Mouse (Mus musculus) right cerebral cortex, postnatal 25 days (tissue): Measurements from ENCODE around the gene Tjp2.
"Not testable (repeated sequence)": the region's sequence is repeated elsewhere in the genome, so short reads cannot be mapped to it uniquely, and the experiment has no call there.

Experiments used
- DNase-seq: peaks from one replicate; pipeline ENCODE4 v3.0.0; 2022

Gene Tjp2

DNA sequence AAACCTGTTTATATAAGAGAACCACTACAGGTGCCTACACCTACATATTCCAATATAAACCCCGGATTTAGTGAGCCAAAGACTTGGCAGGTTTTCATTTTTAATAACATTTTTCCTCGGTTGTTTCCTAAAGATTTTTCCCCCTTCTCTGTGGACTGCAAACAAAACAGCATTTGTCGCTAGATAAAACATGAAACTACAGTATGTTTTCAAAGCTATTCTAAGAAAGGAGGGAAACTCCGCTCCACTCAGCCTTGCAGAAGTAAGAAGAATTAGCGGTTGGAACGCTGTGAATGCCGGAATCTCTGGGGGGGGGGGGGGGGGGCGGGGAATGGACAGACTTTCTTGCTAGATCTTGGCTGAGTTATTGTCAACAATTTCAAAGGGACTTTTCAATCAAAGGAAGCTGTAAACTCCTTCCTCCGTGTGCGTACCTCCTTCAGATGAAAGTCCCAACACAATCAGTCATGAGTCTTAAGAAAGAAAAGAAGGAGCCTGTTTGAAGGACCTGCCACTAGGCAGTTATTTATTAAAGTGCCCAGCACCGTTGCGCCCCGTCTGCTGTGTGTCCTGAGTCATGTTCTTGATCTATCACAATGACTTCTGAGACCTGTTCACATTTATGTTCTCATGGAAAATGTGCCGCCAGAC lies 3.9 kb downstream of the Tjp2 start:
- no peak for DNase-seq

DNA sequence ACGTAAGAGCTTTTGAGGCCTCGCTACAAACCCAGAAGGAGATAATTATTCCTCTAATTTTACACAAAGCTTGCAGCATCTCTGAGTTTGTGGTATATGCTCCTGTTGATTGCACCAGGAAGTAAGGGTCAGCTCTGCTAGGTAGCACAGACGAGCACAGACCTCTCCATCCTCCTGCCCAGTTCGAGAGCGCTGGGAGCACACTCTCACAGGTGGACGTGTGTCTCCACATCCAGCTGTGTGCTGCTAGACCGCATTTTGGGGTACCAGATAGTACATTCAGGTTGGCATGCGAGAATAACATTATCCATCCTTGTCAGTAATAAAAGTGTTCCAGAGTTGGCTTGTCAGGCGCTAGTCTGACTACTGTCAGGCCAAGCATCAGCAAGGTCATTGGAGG lies 5.8 kb downstream of the Tjp2 start:
- DNase-seq = no peak

DNA sequence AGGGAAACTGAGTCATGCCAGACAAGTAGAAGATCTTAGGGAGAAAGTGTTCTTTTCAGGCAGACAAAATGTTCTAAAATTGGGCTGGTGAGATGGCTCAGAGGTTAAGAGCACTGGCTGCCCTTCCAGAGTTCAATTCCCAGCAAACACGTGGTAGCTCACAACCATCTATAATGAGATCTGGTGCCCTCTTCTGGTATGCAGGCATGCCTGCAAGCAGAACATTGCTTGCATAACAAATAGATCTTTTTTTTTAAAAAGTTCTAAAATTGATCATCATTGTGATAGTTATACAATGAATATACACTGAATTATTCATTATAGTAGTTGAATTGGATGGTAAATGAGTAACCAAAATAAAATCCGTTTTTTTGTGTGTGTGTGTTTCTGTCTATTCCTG lies 6.5 kb downstream of the Tjp2 start:
- DNase-seq = no peak

DNA sequence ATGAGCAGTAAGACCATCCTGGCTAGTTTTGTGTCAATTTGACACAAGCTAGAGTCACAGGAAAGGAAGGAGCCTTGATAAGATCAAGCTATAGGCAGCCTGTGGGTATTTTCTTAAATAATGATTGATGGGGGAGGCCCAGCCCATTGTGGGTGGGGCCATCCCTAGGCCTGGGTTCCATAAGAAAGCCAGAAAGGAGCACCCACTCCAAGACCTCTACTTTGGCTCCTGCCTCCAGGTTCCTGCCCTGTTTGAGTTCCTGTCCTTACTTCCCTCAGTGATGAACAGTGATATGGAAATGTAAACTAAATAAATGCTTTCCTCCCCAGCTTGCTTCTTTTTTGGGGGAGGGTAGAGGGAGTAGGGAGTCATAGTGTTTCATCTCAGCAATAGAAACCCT lies 7.0 kb downstream of the Tjp2 start:
- DNase-seq = no peak

DNA sequence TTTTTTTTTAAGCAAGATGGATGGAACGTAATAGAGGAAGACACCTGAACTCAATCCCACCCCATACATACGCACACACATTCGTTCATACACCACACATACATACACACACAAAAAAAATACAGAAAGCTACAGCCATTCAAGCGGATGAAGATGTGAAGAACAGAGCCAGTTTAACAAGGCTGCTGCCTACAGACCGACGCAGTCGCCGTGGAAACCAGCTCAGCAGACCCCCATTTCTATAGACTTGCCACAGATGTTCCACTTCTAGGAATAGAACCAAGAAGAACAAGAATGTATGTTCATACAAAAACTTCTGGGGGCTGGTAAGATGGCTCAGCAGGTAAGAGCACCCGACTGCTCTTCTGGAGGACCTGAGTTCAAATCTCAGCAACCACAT lies 8.1 kb downstream of the Tjp2 start:
- DNase-seq = no peak

DNA sequence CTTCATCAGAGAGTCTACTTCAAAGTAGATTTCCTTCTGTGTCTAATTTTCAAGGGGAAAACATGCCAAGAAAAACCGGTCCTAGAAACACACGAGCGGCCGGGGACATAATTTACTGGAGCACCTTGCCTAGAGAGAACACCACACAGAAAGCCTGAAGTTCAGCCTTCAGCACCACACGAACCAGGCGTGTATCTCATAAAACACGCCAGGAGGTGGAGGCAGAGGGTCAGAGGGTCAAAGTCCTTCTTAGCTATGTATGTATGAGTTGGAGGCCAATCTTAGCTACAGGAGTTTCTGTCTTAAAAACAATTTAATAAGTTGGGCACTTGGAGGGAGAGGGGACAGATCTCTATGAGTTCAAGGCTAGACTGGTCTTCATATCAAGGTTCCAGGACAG lies 9.9 kb downstream of the Tjp2 start:
- no peak for DNase-seq

DNA sequence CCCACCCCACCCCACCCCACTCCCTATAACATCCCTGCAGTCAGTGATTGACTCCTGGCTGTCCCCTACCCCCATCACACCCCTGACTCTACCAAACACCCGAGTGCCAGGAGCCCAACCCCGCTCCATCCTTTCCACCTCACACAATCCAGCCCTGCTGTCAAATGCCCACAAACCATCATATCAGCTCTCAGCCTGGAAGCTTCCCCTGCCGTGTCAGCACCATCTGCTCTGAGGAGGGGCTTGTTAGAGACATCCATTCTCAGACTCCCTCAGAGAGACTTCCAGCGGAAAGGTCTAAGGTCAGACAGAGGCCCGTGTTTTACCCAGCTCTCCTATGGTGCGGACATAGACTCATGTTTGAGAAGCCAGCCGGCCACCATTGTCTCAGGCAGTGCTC lies 11.5 kb downstream of the Tjp2 start:
- DNase-seq = no peak

DNA sequence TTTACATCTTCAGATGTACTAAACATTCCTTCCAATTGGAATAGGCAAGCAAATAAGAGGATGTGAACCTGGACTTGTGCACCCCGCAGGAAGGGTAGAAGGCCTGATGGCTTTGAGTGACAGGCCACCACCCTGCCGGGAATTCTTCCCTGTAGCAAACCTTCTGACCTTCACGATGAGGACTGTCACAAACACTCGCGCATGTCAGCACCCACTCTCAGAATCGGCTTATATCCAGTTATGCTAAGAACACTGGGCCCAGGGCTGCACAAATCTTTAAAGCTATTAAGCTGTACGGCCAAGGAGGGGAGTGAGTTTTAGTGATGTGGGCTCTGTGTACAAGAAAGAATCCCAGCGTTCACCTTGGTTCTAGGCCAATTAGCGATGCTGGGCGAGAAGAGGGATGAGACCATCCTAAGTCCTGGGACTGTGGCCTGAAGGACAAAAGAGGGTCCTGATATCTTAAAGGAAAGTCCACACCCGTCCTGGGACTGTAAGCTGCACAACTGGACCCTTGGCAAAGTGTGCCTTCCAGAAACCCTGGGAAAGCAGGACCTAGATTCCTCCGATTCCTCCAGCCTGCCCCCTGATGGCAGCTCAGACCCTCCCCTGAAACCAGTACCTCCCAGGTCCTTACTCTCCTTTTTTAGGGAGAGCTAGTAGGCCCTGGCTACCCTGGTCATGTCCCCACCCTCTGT lies 12.1 kb downstream of the Tjp2 start:
- DNase-seq = no peak

DNA sequence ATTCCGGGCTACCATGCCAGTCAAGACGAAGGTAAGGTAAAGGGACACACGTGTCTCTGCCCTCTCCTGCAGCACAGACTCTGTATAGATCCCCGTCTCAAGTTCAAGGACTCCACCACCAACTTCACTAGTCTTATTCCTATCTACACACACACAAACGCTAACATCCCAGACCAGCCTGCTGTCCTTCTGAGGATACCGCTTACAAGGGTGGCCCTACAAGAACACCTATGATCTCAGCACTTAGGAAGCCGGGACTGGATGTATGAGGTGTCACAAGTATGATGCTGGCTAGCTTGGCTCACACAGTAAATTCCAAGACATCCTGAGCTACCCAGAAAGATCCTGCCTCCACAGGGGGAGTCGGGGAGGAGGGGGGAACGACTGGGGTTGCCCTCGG lies 13.7 kb downstream of the Tjp2 start:
- DNase-seq = no peak

DNA sequence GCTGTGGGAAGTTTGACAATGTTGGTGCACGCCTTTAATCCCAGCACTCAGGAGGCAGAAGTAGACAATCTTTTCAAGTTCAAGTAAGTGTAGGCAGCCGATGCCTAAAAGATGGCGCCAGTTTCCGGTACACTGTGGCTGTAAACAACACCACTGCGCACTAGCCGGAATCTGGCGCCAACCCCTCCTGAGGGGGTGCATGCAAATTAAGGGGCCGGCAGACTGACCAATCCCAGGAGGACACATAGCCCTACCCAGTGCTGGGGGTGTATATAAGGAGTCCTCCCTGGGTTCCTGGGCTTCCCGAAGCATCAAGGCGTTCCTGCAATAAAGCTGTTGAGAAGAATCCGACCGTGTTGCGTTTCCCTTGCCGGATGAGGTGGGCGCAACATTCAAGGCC lies 15.3 kb downstream of the Tjp2 start:
- no peak for DNase-seq

DNA sequence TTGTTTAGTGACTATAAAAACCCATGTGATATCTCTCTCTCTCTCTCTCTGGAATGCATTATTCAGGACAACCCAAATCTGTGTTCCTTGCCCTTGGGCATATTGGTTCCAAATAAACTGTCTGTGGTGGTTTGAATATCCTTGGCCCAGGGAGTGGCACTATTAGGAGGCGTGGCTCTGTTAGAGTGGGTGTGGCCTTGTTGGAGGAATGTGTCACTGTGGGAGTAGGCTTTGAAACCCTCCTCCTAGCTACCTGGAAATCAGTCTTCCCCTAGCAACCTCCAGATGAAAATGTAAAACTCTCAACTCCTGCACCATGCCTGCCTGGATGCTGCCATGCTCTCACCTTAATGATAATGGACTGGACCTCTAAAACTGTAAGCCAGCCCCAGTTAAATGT lies 16.9 kb downstream of the Tjp2 start:
- DNase-seq = no peak

DNA sequence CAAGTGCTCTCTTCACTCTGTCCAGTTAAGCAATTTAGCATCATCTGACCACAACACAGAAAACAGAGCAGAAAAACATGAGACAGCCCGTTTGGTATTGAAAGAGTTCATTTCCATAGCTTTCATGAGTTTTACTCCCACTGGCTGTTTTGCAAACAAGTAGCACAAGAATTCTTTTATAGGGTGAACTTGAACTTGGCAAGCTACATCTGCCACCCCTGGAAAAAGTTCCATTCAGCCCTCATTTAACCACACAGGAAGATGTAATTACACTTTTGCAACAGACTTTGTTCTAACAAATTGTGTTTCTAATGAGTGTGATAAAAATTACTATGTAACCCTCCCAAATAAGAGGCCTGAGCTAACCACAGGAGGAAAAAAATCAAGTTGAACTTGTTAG lies 19.8 kb downstream of the Tjp2 start:
- no peak for DNase-seq

DNA sequence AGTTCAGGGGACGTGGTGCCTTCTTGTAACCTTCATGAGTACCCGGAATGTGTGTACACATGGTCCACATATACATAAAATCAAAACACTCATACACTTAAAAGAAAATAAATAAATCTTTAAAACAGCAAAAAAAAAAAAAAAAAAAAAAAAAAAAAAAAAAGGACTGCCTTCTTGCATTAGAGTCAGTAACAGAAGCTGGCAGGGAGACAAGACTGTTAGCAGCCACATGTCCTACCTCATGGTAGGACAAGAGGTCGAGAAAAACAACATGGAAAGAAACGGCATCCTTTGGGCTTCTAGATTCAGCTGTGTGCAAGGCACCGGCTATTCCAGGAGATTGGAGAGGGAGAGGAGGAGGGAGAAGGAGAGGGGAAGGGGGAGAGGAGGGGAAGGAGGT lies 23.0 kb downstream of the Tjp2 start:
- no peak for DNase-seq

DNA sequence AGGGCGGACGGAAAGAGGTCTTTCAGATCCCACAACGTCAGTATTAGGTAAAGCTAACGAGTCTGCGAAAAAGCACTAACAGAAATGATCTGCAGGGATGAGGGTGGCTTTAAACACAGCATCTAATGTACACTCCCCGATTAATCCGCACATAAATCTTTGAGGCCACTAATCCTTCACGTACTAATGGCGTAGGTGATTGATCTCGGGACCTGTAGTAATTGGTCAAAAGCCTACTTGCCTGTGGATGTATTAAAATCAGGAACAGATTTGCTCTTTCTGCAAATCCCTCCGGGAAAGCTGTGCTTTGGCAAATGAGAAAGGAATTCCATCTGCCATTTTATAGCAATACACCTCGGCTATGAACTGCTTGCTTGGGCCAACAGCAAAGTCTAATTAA lies 24.3 kb downstream of the Tjp2 start:
- DNase-seq = no peak

DNA sequence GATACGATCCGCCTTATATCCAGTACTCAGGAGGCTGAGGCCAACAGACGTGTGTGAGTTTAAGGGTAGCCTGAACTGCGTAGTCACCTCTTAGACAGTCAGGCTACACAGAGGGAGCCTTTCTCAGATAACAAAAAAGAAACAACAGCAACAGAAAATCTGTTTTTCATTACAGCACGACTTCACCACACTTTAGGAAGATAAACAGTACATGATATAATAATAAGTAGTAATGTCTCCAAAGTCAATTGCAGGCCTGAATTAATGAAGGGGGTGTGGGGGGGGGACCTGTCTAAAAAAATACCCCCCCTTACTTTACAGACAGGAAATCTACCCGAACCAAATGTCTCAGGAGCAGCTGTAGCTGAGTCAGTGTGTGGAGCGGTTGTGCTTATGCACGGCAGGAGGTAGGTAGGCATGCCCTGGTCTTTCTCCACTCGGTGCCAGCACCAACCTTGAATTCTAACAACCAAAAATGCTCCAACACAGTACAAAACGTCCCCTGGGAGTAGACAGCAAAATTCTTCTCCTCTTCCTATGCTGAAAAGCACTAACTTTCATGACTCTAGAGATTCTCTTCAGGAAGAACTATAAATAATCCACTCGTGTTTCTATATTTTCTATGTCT lies 26.0 kb downstream of the Tjp2 start:
- no peak for DNase-seq

DNA sequence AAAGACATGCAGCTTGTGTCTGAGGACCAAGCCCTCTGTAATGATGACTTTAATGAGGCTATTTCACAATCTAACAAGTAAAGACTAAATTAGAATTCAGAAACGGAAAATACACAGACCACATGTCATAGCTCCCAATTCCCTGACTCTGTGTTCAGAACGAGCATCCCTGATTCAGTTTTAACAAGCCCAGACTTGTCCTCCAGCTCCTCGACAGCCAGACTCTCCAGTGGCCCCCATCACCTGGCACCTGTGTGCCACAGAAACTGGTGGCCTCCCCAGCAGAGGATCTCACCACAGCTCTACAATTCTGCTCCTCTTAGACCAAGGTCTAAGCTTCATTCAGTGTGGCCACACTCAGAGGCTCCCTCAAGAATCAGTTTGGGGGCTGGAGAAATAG lies 27.5 kb downstream of the Tjp2 start:
- DNase-seq = no peak

DNA sequence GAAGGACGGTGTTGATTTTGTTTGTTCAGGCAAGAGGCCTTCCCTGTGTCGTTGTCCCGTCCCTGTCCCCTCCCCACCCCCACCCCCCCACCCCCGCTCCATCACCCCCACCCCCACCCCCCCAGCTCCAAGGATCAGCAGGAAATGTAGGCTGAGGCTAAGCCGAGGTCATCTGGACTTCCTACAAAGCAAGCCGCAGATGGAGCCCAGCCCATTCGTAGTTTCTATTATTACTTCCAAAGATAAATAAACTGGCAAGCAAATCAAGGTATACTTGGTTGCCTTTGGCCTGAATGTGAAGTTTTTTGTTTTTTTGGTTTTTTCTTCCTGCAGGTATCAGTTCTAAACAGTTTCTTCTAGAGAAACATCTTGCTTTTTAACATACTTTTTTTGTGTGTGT lies 29.6 kb downstream of the Tjp2 start:
- DNase-seq = no peak

DNA sequence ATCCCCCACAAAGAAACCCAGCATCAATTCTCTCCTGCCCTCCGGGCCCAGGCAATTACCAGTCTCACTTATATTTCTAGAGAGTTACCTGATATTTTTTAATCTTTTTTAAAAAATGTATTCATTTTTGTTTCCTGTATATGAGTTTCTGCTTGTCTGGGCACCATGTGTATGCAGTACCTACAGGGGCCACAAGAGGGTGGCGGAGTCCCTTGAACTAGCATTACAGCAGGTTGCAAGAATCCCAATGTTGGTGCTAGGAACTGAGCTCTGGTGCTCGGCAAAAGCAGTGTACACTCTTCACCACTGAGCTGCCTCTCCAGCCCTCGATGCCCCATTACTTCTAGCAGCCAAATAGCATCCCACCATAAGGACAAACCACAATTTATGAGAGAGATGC lies 30.6 kb downstream of the Tjp2 start:
- DNase-seq = no peak

DNA sequence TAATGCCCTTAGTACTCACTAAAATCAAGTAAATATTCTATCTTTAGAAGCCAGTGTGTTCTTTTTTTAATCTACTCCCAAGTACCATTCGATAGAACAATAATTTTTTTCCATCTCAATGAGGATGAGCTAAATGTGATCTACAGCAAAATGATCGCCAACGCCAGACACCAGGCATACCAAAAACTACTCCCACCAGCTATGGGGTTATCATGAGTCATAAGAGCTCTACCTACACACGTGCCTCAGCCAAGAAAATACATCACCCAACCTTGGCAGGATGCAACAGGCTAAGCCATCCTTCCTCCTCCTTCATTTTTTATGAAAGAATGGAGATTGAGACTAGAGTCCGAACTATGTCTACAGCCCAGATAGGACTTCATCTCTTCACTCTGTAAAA lies 31.9 kb downstream of the Tjp2 start:
- DNase-seq = no peak

DNA sequence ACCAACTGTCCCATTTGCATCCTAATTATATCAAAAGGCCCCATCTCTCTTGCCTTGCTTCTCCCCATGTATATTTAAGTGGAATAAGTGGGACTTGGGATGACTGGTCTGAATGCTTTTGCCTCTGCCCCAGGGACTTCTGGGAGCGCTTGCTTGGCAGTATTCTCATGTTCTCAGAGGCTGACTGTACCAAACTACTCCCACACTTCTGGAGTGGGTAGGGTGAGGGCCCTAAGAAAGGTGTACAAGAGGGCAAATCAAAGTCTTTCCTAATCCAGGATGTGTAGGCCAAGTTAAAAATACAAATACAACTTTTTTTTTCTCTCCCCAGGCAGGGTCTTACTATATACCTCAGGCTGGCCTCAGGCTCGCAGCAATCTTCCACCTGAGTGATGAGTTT lies 37.0 kb downstream of the Tjp2 start:
- DNase-seq = no peak

DNA sequence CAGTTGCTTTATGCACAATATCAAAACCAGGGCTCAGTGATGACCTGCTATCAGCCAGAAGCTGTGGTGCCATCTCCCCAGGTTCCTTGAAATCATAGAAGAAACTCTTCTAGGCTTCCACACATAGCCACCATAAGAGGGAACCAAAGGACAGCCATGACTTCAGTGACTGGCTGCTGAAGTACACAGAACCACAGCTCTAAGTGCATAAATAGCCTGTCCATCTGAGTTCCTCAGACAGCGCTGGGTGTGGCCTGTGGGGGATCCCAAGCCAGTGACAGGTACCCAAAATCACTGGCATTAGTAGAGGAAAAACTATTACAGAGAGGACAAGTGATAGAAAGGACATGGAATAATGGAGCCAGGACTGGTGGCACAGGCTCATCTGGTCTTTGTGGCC lies 37.5 kb downstream of the Tjp2 start:
- not testable (repeated sequence) for DNase-seq

DNA sequence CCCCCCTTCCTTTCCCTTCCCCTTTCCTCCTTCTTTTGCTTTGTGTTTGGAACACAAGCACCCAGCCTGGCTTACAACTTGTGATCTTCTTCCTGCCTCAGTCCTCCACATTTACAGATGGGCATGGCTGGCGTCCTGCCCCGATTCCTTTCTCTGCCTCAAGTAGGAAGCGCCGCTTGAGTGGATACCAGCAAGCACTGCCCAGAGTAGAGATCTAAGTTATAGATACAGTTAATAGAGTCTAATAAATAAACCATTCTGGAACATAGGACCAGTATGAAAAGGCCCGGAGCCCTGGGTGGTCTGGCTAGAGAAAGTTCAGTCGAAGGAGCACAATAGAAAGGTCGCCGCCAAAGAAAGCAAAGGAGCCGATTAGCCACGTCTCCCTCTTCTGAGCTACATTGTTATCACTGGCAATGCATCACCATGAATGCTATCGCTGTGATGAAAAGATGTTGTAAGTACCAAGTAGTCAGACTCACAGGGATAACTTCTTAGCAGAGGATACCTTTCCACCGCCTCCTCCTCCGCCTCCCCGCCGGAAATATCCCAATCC lies 41.1 kb downstream of the Tjp2 start:
- DNase-seq = no peak

DNA sequence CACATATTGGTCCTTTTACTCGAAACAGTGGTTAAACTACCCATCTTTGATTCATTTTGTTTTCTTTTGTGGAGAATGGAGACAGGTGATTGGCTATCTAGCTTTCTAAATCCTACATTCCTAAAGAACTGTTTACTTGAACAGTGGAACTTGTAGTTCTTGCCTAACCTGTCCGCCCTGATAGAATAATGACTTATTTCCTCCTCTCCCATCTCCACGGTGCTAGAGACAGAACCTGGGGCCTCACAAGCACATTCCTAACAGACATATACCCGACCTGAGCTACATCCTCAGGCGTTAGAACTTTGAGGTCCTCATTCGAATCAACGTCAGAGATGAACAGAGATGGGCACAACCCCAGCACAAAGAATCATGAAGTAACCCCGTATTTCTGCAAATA lies 44.4 kb downstream of the Tjp2 start:
- DNase-seq = no peak

DNA sequence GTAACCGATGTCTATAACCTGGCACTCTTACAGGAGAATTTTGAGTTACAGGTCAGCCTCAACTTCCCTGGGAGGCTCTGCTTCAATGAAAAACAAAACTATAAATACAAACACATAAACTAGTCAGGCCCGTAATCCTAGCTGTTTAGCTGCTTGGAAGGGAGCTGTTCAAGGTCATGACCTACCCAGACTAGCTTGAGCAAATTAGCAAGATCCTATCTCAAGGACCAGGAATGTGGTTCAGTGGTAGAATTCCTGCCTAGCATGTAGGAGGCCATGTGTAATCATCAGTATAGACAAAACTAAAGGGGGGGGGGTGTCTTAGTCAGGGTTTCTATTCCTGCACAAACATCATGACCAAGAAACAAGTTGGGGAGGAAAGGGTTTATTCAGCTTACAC lies 46.7 kb downstream of the Tjp2 start:
- no peak for DNase-seq

DNA sequence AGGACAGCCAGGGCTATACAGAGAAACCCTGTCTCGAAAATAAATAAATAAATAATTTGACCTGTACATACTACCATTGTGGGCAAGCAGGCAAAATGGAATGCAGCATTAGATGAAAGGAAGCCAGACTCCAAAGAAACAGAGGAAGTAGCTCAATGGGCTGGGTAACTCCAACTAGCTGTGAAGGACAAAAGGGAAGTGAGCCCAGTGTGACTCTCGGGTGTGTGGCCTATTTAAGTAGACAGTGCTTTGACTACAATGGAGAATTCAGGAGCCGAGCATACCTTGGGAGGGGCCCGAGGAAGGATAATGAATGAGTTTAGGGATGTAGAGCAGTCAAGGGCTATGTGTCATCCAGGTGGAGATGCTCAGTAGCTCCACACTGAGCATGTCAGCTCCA lies 48.1 kb downstream of the Tjp2 start:
- no peak for DNase-seq
